Mouse (Mus musculus) erythroblast, adult 5-6 weeks (primary cell): ENCODE data around the gene Tex48. TPM values are rescaled to one million over a fixed set of nuclear protein-coding genes. Genes with fewer than 3 reads are reported as not detected.

ENCODE experiments used
- ATAC-seq: replicated peaks from 2 replicates; pipeline ENCODE4 v1.8.0; 2016; ENCODE audit warnings: moderate number of reproducible peaks, mild to moderate bottlenecking, moderate TSS enrichment, inconsistent platforms; ENCODE audit not compliant: poor library complexity, low FRiP score, severe bottlenecking
- total RNA-seq, 2 experiments: library from RNA; stranded (forward) in 1 of 2; stranded (reverse) in 1 of 2; fragments of 150-400 nt in 1 of 2; fragments of 200-764, 138-1000 nt in 1 of 2; gene quantifications; 2 replicates each; pipeline versions ENCODE4 v1.2.3 to v1.2.4; 2015 to 2017; ENCODE audit warnings: low replicate concordance in 2 of 2

Gene Tex48
- total RNA-seq, 2 experiments from 2014 or later, result not detected

DNA sequence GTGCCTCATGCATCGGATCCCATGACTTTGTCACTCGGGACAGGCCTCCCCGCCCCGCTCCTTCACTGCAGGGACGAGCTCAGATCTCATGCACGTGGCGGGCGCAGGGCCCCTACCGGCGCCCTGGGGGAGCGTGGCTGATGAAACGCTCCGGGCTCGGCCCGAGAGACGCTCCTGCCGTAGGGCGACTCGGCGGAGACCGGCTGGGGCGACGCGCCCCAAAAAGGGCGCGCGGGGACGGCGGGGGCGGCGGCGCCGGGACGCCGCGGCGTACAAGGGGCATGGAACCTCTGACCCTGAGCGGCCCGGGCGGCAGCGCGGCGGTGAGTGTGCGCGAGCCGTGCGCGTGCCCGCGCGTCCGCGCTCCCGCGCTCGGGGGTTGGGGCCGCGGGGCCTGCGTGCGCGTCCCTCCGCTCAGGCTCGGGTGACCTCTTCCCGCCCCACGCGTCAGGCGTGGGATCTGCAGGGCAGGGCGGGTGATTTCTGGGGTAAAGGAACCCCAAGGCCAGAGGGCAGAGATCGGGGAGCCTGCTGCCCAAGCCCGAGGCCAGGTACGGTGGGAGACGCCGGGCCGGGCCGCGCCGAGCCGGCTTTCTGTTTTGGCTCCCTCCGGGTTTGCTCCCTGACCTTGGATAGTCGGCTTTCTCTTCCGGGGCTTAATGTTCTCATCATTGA lies 63.7 kb downstream of the Tex48 start, which contains the start of gene Tmem268:
Tmem268 (plus strand) TSS at position 375 of the 675 bp plus-strand sequence.
- peak; percentile 68 for ATAC-seq

DNA sequence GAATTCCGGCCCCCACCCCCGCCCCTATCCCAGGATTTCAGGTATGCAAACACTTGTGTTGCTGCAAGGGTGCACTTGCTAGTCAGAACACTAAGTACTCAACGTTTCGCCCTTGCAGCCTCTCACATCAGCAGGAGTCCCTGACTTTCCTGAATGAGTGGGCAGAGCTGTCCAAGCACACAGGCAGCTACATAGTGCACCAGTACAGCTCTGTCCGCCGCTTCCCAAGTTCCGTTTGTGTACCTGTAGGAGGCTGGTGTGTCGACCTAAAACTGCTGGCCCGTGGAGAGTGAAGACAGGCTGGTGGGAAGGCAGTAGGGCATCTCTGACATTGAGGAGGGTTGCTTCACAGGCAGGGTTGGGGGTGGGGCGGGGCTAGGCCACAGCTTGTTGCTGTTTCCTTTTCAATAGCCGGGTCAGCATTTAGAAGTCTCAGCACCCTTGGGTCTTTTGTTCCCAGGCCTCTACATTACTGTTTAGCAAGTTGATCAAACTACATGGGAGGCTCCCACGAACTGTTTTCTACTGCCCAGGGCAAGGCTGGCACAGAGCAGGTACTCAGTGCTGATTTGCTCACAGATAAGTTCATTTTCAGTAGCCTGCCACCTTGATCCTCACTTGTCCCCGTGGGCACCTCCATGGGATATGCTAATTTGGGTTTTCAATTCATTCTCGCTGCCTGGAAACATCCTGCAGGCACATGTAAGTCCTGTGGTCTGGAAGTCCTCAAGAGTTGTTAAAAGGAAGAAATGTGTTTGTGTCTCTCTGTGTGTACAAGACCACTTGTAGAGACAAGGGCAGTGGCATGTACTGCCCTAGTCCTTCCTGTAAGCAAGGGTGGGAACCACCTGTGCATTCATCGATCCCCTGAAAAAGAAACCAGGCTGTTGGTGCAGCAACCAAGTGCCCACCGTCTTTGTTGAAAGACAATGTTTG lies 64.8 kb downstream of the Tex48 start:
- ATAC-seq, result no peak

Other genes starting within 250 kb of the Tex48 start
- 16.9 and 18.4 TPM in 2 replicates for gene Akna, start 219.1 kb downstream of the Tex48 start, total RNA-seq (2015; ENCODE audit: low replicate concordance)
- gene Akna, start 219.1 kb downstream of the Tex48 start, total RNA-seq (2017; ENCODE audit: low replicate concordance), result 8.2 and 9.5 TPM in 2 replicates
- gene Whrn, start 126.4 kb downstream of the Tex48 start, total RNA-seq (2015; ENCODE audit: low replicate concordance), result 0.38 TPM in 1 of 2 replicates, not detected in the other
- not detected in 2 replicates for gene Whrn, start 126.4 kb downstream of the Tex48 start, total RNA-seq (2017; ENCODE audit: low replicate concordance)
- 39.6 and 49.7 TPM in 2 replicates for gene Atp6v1g1, start 77.7 kb downstream of the Tex48 start, total RNA-seq (2015; ENCODE audit: low replicate concordance)
- 31.0 and 43.5 TPM in 2 replicates for gene Atp6v1g1, start 77.7 kb downstream of the Tex48 start, total RNA-seq (2017; ENCODE audit: low replicate concordance)
- gene Tmem268, start 63.6 kb downstream of the Tex48 start, total RNA-seq (2015; ENCODE audit: low replicate concordance), result 5.0 and 15.3 TPM in 2 replicates
- 1.5 and 2.6 TPM in 2 replicates for gene Tmem268, start 63.6 kb downstream of the Tex48 start, total RNA-seq (2017; ENCODE audit: low replicate concordance)
- gene Gm11213, start 17.2 kb downstream of the Tex48 start, total RNA-seq (2015; ENCODE audit: low replicate concordance), result not detected in 2 replicates
- gene Gm11213, start 17.2 kb downstream of the Tex48 start, total RNA-seq (2017; ENCODE audit: low replicate concordance), result not detected in 2 replicates
- not detected in 2 replicates for gene Gm11214, start 41.0 kb upstream of the Tex48 start, total RNA-seq (2015; ENCODE audit: low replicate concordance)
- gene Gm11214, start 41.0 kb upstream of the Tex48 start, total RNA-seq (2017; ENCODE audit: low replicate concordance), result not detected in 2 replicates
- gene Tnfsf15, start 122.7 kb upstream of the Tex48 start, total RNA-seq (2015; ENCODE audit: low replicate concordance), result not detected in 2 replicates
- gene Tnfsf15, start 122.7 kb upstream of the Tex48 start, total RNA-seq (2017; ENCODE audit: low replicate concordance), result not detected in 2 replicates
- gene Tnfsf8, start 238.9 kb upstream of the Tex48 start, total RNA-seq (2015; ENCODE audit: low replicate concordance), result 1.9 and 2.3 TPM in 2 replicates
- 0.17 TPM in 1 of 2 replicates, not detected in the other for gene Tnfsf8, start 238.9 kb upstream of the Tex48 start, total RNA-seq (2017; ENCODE audit: low replicate concordance)